Mouse (Mus musculus): ENCODE results near the gene Aprt. TPM values are rescaled to one million over a fixed set of nuclear protein-coding genes. Genes with fewer than 3 reads are reported as not detected.
A peak's percentile ranks its signal among the peaks of the same experiment; 100 is the strongest.

Aprt gene
- total RNA-seq (2014; rRNA removed) = 83.9 and 97.2 TPM in 2 replicates
- 157 and 170 TPM in 2 replicates for polyA plus RNA-seq (2015; fragmentation: Nextera tagmentation; extraction: Ambion mirVana)

GRCm38 (mm10) chr8:122576648-122577022 is at the start of gene Aprt:
Gene Aprt, minus strand, starts transcription at chr8:122576909.
- DNase-seq (ENCODE audit: low spot score) = peak; percentile 94
- peak within 1 kb of the TSS; percentile 80 for H3K27ac ChIP-seq (ENCODE audit: low read depth, low read length)
- H3K27me3 ChIP-seq (ENCODE audit: insufficient read depth, low read length) = no peaks in the 10 kb centered on the region
- peak within 1 kb of the TSS; percentile 61 for H3K4me3 ChIP-seq (ENCODE audit: low read depth, low read length)
- peak within 1 kb of the TSS; percentile 87 for H3K9ac ChIP-seq (replicated peaks; ENCODE audit: low read length, poor library complexity, severe bottlenecking)
- ATAC-seq (ENCODE audit: low FRiP score) = peak; percentile 85
- WGBS = under 1% methylated on average over 39 of the region's 39 CpGs
- H3K9me3 ChIP-seq (ENCODE audit: low read length) = no peaks in the 10 kb centered on the region
- TF ChIP-seq CTCF (IDR thresholded peaks at IDR 0.05) = no peak
- peak within 1 kb of the TSS; percentile 91 for H3K4me2 ChIP-seq (ENCODE audit: low read depth, low read length, poor library complexity, severe bottlenecking)
- no peaks in the 10 kb centered on the region; the same call in 1 of the 2 replicates for H3K36me3 ChIP-seq (ENCODE audit: insufficient read depth, low read length)
- H3K4me1 ChIP-seq (ENCODE audit: insufficient read depth, low read length) = peaks cover 17% of the 10 kb centered on the region

GRCm38 (mm10) chr8:122625811-122626210 is 49.1 kb upstream of the Aprt start:
- 85% methylated on average over 9 of the region's 9 CpGs for WGBS
- Histone ChIP-seq H3K27ac (ENCODE audit: low read depth, low read length) (no peak overlapping the region), H3K4me3 (ENCODE audit: low read depth, low read length) (no peak overlapping the region), H3K4me1 (ENCODE audit: insufficient read depth, low read length) (no peaks in the 10 kb centered on the region), H3K27me3 (ENCODE audit: insufficient read depth, low read length) (no peaks in the 10 kb centered on the region), H3K9me3 (ENCODE audit: low read length) (no peaks in the 10 kb centered on the region), H3K4me2 (ENCODE audit: low read depth, low read length, poor library complexity, severe bottlenecking) (no peak overlapping the region), H3K9ac (replicated peaks; ENCODE audit: low read length, poor library complexity, severe bottlenecking) (no peak overlapping the region), H3K36me3 (ENCODE audit: insufficient read depth, low read length) (peaks cover 3% of the 10 kb centered on the region)
- no peak for TF ChIP-seq CTCF (IDR thresholded peaks at IDR 0.05)
- DNase-seq (ENCODE audit: low spot score) (no peak), ATAC-seq (ENCODE audit: low FRiP score) (no peak)

- no peaks in the 10 kb centered on the region for H3K4me1 ChIP-seq (ENCODE audit: insufficient read depth, low read length)
These were observed 47.9 kb upstream of the Aprt start for GRCm38 (mm10) chr8:122624653-122625052.

GRCm38 (mm10) chr8:122623844-122624642 is 47.3 kb upstream of the Aprt start:
- 86% methylated on average over 17 of the region's 17 CpGs for WGBS
- Histone ChIP-seq H3K4me3 (ENCODE audit: low read depth, low read length) (no peak overlapping the region), H3K27me3 (ENCODE audit: insufficient read depth, low read length) (no peaks in the 10 kb centered on the region), H3K9me3 (ENCODE audit: low read length) (no peaks in the 10 kb centered on the region), H3K27ac (ENCODE audit: low read depth, low read length) (no peak overlapping the region), H3K4me2 (ENCODE audit: low read depth, low read length, poor library complexity, severe bottlenecking) (no peak overlapping the region), H3K36me3 (ENCODE audit: insufficient read depth, low read length) (peaks cover 3% of the 10 kb centered on the region; the same call in 1 of the 2 replicates), H3K9ac (replicated peaks; ENCODE audit: low read length, poor library complexity, severe bottlenecking) (no peak overlapping the region), H3K4me1 (ENCODE audit: insufficient read depth, low read length) (no peaks in the 10 kb centered on the region)
- no peak for TF ChIP-seq CTCF (IDR thresholded peaks at IDR 0.05)
- ATAC-seq (ENCODE audit: low FRiP score) = no peak
- DNase-seq (ENCODE audit: low spot score) = no peak

More at GRCm38 (mm10) chr8:122624653-122625052, 47.9 kb upstream of the Aprt start:
- WGBS = 77% methylated on average over 5 of the region's 5 CpGs
- Histone ChIP-seq H3K9me3 (ENCODE audit: low read length) (no peaks in the 10 kb centered on the region), H3K4me2 (ENCODE audit: low read depth, low read length, poor library complexity, severe bottlenecking) (no peak overlapping the region), H3K9ac (replicated peaks; ENCODE audit: low read length, poor library complexity, severe bottlenecking) (no peak overlapping the region), H3K4me3 (ENCODE audit: low read depth, low read length) (no peak overlapping the region), H3K27ac (ENCODE audit: low read depth, low read length) (no peak overlapping the region), H3K36me3 (ENCODE audit: insufficient read depth, low read length) (peaks cover 3% of the 10 kb centered on the region; the same call in 1 of the 2 replicates), H3K27me3 (ENCODE audit: insufficient read depth, low read length) (no peaks in the 10 kb centered on the region)
- TF ChIP-seq CTCF (IDR thresholded peaks at IDR 0.05) = peak; percentile 40
- DNase-seq (ENCODE audit: low spot score) = no peak
- ATAC-seq (ENCODE audit: low FRiP score) = no peak

GRCm38 (mm10) chr8:122622727-122623126 is 46.0 kb upstream of the Aprt start, which contains the start of gene Pabpn1l:
Gene Pabpn1l, minus strand, starts transcription at chr8:122622739.
- Histone ChIP-seq H3K36me3 (ENCODE audit: insufficient read depth, low read length) (no peaks in the 10 kb centered on the region), H3K4me3 (ENCODE audit: low read depth, low read length) (no peak within 1 kb of the TSS), H3K4me1 (ENCODE audit: insufficient read depth, low read length) (no peaks in the 10 kb centered on the region), H3K4me2 (ENCODE audit: low read depth, low read length, poor library complexity, severe bottlenecking) (no peak within 1 kb of the TSS), H3K9me3 (ENCODE audit: low read length) (no peaks in the 10 kb centered on the region), H3K27me3 (ENCODE audit: insufficient read depth, low read length) (no peaks in the 10 kb centered on the region), H3K9ac (replicated peaks; ENCODE audit: low read length, poor library complexity, severe bottlenecking) (no peak within 1 kb of the TSS), H3K27ac (ENCODE audit: low read depth, low read length) (no peak within 1 kb of the TSS)
- WGBS = 59% methylated on average over 6 of the region's 6 CpGs
- ATAC-seq (ENCODE audit: low FRiP score) (no peak), DNase-seq (ENCODE audit: low spot score) (no peak)
- no peak for TF ChIP-seq CTCF (IDR thresholded peaks at IDR 0.05)

GRCm38 (mm10) chr8:122620446-122620845 is 43.7 kb upstream of the Aprt start:
- 53% methylated on average over 5 of the region's 5 CpGs for WGBS
- ATAC-seq (ENCODE audit: low FRiP score) (no peak), DNase-seq (ENCODE audit: low spot score) (no peak)
- no peaks in the 10 kb centered on the region for H3K4me1 ChIP-seq (ENCODE audit: insufficient read depth, low read length)
- no peak overlapping the region for H3K4me3 ChIP-seq (ENCODE audit: low read depth, low read length)
- no peak for TF ChIP-seq CTCF (IDR thresholded peaks at IDR 0.05)
- no peak overlapping the region for H3K4me2 ChIP-seq (ENCODE audit: low read depth, low read length, poor library complexity, severe bottlenecking)
- no peak overlapping the region for H3K27ac ChIP-seq (ENCODE audit: low read depth, low read length)
- no peaks in the 10 kb centered on the region; the same call in 1 of the 2 replicates for H3K36me3 ChIP-seq (ENCODE audit: insufficient read depth, low read length)
- H3K9me3 ChIP-seq (ENCODE audit: low read length) = no peaks in the 10 kb centered on the region
- H3K9ac ChIP-seq (replicated peaks; ENCODE audit: low read length, poor library complexity, severe bottlenecking) = no peak overlapping the region
- H3K27me3 ChIP-seq (ENCODE audit: insufficient read depth, low read length) = no peaks in the 10 kb centered on the region
